Mouse (Mus musculus): Measurements from ENCODE around the gene Smc5. TPM values are rescaled to one million over a fixed set of nuclear protein-coding genes. Genes with fewer than 3 reads are reported as not detected.

Smc5 gene
- 1 to 10 TPM in 1 of 2 experiments, under 1 TPM in 1; 0.32 to 3.1 TPM for polyA plus RNA-seq (2012; fragmentation: generic; extraction: Trizol)

DNA sequence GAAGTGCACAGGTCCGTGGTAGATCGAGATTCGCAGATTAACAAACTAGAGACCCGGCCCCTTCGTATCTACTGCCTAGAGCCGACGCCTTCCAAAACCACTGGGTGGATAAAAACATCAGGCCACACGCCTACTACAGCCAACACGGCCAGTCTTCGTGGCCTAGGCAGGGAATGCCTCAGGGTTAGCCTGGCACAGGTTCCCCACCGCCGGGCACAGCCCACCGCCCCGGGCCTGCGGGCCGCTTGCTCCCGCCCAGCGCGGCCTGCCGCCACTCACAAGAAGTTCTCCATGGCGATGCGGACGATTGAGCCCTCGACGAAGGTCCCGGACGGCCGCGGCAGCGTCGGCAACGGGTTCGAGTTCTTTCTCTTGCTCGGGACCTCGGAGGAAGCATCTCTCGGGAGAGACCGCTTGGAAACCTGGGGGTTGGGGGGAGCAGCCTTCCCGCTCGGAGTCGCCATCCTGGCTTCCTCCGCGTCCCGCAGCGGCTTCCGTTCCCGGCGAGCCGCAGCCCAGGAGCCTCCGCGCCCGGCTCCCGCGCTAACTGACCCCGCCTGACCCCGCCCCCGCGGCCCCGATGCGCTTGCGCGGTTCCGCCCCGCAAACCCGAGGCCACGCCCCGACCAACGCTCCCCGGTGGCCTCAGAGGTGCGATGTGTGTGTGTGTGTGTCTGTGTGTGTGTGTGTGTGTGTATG is at the start of gene Smc5:
Smc5 (minus strand) TSS at position 543 of the 699 bp plus-strand sequence.

Other genes with a start within 250 kb of the Smc5 start
- 1 to 10 TPM in 1 of 2 experiments, under 1 TPM in 1; 0.46 to 3.1 TPM for gene Klf9, start 132.7 kb downstream of the Smc5 start, polyA plus RNA-seq (2012; fragmentation: generic; extraction: Trizol)
- gene Mamdc2, start 174.5 kb upstream of the Smc5 start, polyA plus RNA-seq (2012; fragmentation: generic; extraction: Trizol) = not detected

Measured in C3H10T1/2 (cell line).